Mouse (Mus musculus) gonadal fat pad, adult 2 months (tissue): ENCODE measurements around the gene Col5a1. TPM values are rescaled to one million over a fixed set of nuclear protein-coding genes. Genes with fewer than 3 reads are reported as not detected.

Experiments used
- DNase-seq: peaks from one replicate; pipeline ENCODE4 v3.0.0-alpha.2; 2012; ENCODE audit warnings: low read depth
- polyA plus RNA-seq: library from polyadenylated mRNA; depleted of rRNA; stranded (reverse); fragments of >200 nt; gene quantifications from 2 replicates; pipeline ENCODE4 v1.2.3, GENCODE M21; 2012; rRNA removed

Col5a1 gene
- polyA plus RNA-seq, 1 experiment = 39.3 TPM

GRCm38 (mm10) chr2:28086112-28086511 is 199.9 kb downstream of the Col5a1 start:
- DNase-seq = no peak

- DNase-seq = no peak
These were observed 202.9 kb downstream of the Col5a1 start for GRCm38 (mm10) chr2:28089095-28089494.

Other genes starting within 250 kb of the Col5a1 start
- gene Rxra, start 210.0 kb upstream of the Col5a1 start, polyA plus RNA-seq = 80.6 and 82.3 TPM in 2 replicates
- gene Fcnb, start 198.5 kb downstream of the Col5a1 start, polyA plus RNA-seq = not detected in 2 replicates